Mouse (Mus musculus): ENCODE data around the gene Ier2. TPM values are rescaled to one million over a fixed set of nuclear protein-coding genes. Genes with fewer than 3 reads are reported as not detected.

The Ier2 gene
- total RNA-seq (2021), result 10 to 100 TPM; 11.2 to 13.4 TPM
- long read RNA-seq, experiment 1, transcript Ier2-201 (1 exons, 1,522 nt), result major isoform, 34 of 34 reads
- long read RNA-seq, experiment 1, partial matches to known transcripts, result 0 of 34 reads
- long read RNA-seq, experiment 1, other reads (novel, unspliced or antisense), result 0 of 34 reads
- long read RNA-seq, experiment 2, transcript Ier2-201 (1 exons, 1,522 nt), result major isoform, 18 of 18 reads
- long read RNA-seq, experiment 2, partial matches to known transcripts, result 0 of 18 reads
- long read RNA-seq, experiment 2, other reads (novel, unspliced or antisense), result 0 of 18 reads

- peak; percentile 98 for DNase-seq
These were observed at the start of gene Ier2 for GRCm38 (mm10) chr8:84662581-84663065. Gene Ier2, minus strand, starts transcription at chr8:84662852.

GRCm38 (mm10) chr8:84711933-84712758, 49.5 kb upstream of the Ier2 start:
- DNase-seq, result peak; percentile 74 to 79

GRCm38 (mm10) chr8:84711312-84711711, 48.7 kb upstream of the Ier2 start:
- no peak for DNase-seq

GRCm38 (mm10) chr8:84709931-84710330, 47.3 kb upstream of the Ier2 start:
- no peak for DNase-seq

- peak; percentile 90 to 92 for DNase-seq
These were observed 46.3 kb upstream of the Ier2 start for GRCm38 (mm10) chr8:84708774-84709475.

- peak in 1 of 2 experiments; percentile 56 for DNase-seq
These were observed 45.5 kb upstream of the Ier2 start for GRCm38 (mm10) chr8:84708071-84708541.

- DNase-seq, result peak in 1 of 2 experiments; percentile 80
These were observed 44.7 kb upstream of the Ier2 start for GRCm38 (mm10) chr8:84707267-84707883.

GRCm38 (mm10) chr8:84706610-84707266, 44.1 kb upstream of the Ier2 start:
- DNase-seq, result peak; percentile 70 to 71

GRCm38 (mm10) chr8:84705960-84706359, 43.3 kb upstream of the Ier2 start:
- DNase-seq, result no peak

GRCm38 (mm10) chr8:84704867-84705831, 42.5 kb upstream of the Ier2 start:
- DNase-seq, result peak; percentile 59 to 65

- DNase-seq, result peak; percentile 88 to 91
These were observed 41.7 kb upstream of the Ier2 start for GRCm38 (mm10) chr8:84704356-84704755.

- peak in 1 of 2 experiments; percentile 38 for DNase-seq
These were observed 41.0 kb upstream of the Ier2 start for GRCm38 (mm10) chr8:84703466-84704249.

- peak in 1 of 2 experiments; percentile 42 for DNase-seq
These were observed 40.4 kb upstream of the Ier2 start for GRCm38 (mm10) chr8:84702963-84703465.

- DNase-seq, result no peak
These were observed 39.9 kb upstream of the Ier2 start for GRCm38 (mm10) chr8:84702561-84702960.

GRCm38 (mm10) chr8:84700941-84701911, 38.6 kb upstream of the Ier2 start, which contains the start of gene Lyl1:
Gene Lyl1, plus strand, starts transcription at chr8:84701457.
- peak; percentile 78 to 92 for DNase-seq

GRCm38 (mm10) chr8:84700526-84700925, 37.9 kb upstream of the Ier2 start:
- no peak for DNase-seq

- peak; percentile 75 to 93 for DNase-seq
These were observed 37.2 kb upstream of the Ier2 start for GRCm38 (mm10) chr8:84699861-84700322.

Measured in heart, adult 18-20 months (tissue).